Mouse (Mus musculus) embryo, embryonic 9.5 days (tissue): ENCODE measurements around the gene Ins2.

Experiments used
- DNase-seq: peaks from one replicate; pipeline ENCODE4 v3.0.0-alpha.2; 2017; ENCODE audit errors: extremely low spot score

Ins2 gene

GRCm38 (mm10) chr7:142743281-142743680, at the start of gene Ins2:
Gene Ins2, minus strand, starts transcription at chr7:142743381.
- DNase-seq, result no peak

DNA sequence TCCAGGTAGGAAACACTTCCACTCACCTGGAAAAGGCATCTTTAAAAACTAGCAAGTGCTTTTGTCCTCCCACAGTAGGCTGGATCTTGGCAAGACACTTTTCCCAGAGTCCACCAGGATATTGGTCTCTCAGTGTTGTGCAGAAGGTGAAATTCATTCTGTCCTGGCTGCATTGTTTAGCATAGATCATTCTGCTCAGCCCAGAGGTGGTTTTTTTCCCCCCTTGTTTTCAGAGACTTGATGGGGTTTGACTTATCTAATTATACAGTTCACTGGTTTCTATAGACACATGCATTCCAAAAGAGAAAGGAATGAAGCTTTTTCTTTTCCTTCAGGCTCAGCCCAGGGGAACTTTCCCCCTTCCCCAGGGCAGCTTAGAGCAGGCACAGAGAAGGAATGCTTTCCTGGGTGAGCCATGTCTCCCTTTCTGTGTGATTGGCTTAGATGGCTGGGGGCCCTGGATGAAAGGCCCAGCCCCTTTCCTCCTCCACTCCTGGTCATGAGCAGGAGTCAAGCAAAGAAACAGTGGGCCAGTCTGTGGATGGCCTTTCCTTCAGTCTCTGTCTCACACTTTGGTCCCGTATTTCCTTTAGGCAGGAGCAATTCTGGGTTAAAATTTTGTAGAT, 49.6 kb upstream of the Ins2 start:
- DNase-seq, result peak; percentile 20

GRCm38 (mm10) chr7:142789667-142790066, 46.5 kb upstream of the Ins2 start:
- DNase-seq, result no peak

GRCm38 (mm10) chr7:142737772-142738171, 5.4 kb downstream of the Ins2 start:
- DNase-seq, result peak; percentile 37

- DNase-seq, result peak; percentile 36
Observed at GRCm38 (mm10) chr7:142736943-142737490, 6.2 kb downstream of the Ins2 start.

- no peak for DNase-seq
Observed at GRCm38 (mm10) chr7:142725973-142726372, 17.2 kb downstream of the Ins2 start.

- DNase-seq, result peak; percentile 34
Observed at GRCm38 (mm10) chr7:142720725-142721124, 22.5 kb downstream of the Ins2 start.

GRCm38 (mm10) chr7:142714783-142715498, 28.2 kb downstream of the Ins2 start:
- peak; percentile 67 for DNase-seq

- DNase-seq, result no peak
Observed at GRCm38 (mm10) chr7:142706873-142707272, 36.3 kb downstream of the Ins2 start.

- DNase-seq, result no peak
Observed at GRCm38 (mm10) chr7:142699334-142699860, 43.8 kb downstream of the Ins2 start.

GRCm38 (mm10) chr7:142678611-142679010, 64.6 kb downstream of the Ins2 start:
- DNase-seq, result no peak

DNA sequence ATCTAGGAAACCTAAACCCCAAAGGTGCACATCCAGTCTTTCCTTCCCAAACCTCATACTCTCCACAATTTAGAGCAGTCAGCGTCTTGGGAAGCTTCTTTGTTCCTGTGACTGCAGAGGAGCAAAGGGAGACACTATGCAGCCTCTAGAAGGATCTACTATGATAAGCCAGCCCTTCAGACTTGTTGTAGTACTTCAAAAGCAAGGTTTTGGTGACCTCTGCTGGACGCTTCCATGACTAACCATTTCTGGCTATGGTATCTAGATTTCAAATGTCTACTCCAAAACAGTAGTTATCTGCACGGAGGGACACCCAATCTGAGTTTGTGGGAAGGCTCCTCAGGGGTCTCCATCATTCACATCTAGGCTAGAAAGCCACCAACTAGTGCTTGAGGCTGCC, 67.5 kb downstream of the Ins2 start:
- peak; percentile 66 for DNase-seq

DNA sequence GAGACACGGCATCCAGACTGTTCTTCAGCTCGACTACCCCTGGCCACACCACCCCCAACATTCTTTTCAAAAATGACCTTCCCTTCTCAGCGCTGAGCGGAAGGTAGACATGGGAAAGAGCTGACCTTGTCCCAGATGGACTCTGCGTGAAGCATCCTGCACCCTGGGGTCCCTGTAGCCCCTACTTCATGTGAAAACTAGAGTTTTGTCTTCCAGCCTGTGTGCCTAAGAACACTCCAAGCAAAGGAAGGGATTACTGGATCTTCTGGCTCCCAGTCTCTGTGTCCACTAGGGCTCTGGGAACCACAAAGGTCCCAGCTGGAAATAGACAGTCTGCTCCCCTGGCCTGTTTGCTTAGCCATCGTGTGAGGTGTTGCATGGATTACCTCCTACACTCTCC, 68.0 kb downstream of the Ins2 start:
- DNase-seq, result no peak

DNA sequence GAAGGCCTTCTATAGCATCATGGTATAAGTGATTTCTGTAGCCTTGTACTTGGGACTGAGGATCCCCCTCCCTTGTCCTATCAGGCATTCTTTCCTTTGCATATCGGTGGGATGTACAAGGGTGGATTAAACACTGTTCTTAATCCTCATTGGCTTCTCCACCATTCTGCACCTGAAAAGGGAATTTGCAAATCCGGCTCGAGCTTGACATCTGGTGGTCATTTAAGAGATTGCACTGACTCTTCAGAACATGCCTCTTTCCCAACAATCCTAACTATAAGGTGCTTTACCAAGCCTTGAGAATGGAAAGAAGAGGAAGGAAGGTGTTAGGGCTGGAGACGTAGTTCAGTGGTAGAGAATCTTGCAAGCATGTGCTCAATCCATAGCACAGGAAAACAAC, 71.1 kb downstream of the Ins2 start:
- peak; percentile 60 for DNase-seq

GRCm38 (mm10) chr7:142671067-142671466, 72.1 kb downstream of the Ins2 start:
- no peak for DNase-seq

- DNase-seq, result peak; percentile 3
Observed at GRCm38 (mm10) chr7:142669751-142670625, 73.2 kb downstream of the Ins2 start, which contains the start of gene Gm49394. Gene Gm49394, minus strand, starts transcription at chr7:142669942.

- DNase-seq, result no peak
Observed at GRCm38 (mm10) chr7:142668328-142668727, 74.9 kb downstream of the Ins2 start.

GRCm38 (mm10) chr7:142667521-142667920, 75.7 kb downstream of the Ins2 start:
- no peak for DNase-seq

- DNase-seq, result peak; percentile 5
Observed at GRCm38 (mm10) chr7:142666659-142667058, 76.5 kb downstream of the Ins2 start, which contains the start of gene Igf2. Gene Igf2, minus strand, starts transcription at chr7:142666816.

GRCm38 (mm10) chr7:142666109-142666508, 77.1 kb downstream of the Ins2 start:
- DNase-seq, result no peak

- DNase-seq, result peak; percentile 3
Observed at GRCm38 (mm10) chr7:142665364-142665763, 77.8 kb downstream of the Ins2 start.
